Mouse (Mus musculus) hindlimb bud, embryonic 11.5 days (tissue): ENCODE measurements around the gene Ube2l6.

Experiments used
- DNase-seq: peaks from one replicate; pipeline ENCODE4 v3.0.0-alpha.2; 2012; ENCODE audit warnings: low read depth, low spot score; ENCODE audit errors: extremely low spot score

Ube2l6 gene

GRCm38 (mm10) chr2:84798493-84798921 lies at the start of gene Ube2l6:
Gene Ube2l6 (plus strand): TSS chr2:84798828.
- DNase-seq = peak; percentile 30

- DNase-seq = no peak
These were observed 48.5 kb upstream of the Ube2l6 start for GRCm38 (mm10) chr2:84750115-84750514.

GRCm38 (mm10) chr2:84756245-84756644 lies 42.4 kb upstream of the Ube2l6 start:
- DNase-seq = no peak

GRCm38 (mm10) chr2:84757026-84757682 lies 41.5 kb upstream of the Ube2l6 start:
- DNase-seq = no peak

- DNase-seq = no peak
These were observed 40.0 kb upstream of the Ube2l6 start for GRCm38 (mm10) chr2:84758542-84759127.

- DNase-seq = no peak
These were observed 37.9 kb upstream of the Ube2l6 start for GRCm38 (mm10) chr2:84760777-84761176.

- DNase-seq = no peak
These were observed 37.3 kb upstream of the Ube2l6 start for GRCm38 (mm10) chr2:84761309-84761708.

GRCm38 (mm10) chr2:84761840-84762239 lies 36.8 kb upstream of the Ube2l6 start:
- DNase-seq = no peak

- DNase-seq = no peak
These were observed 36.3 kb upstream of the Ube2l6 start for GRCm38 (mm10) chr2:84762295-84762694.

- DNase-seq = no peak
These were observed 35.8 kb upstream of the Ube2l6 start for GRCm38 (mm10) chr2:84762818-84763217.

- no peak for DNase-seq
These were observed 28.1 kb upstream of the Ube2l6 start for GRCm38 (mm10) chr2:84770501-84770900.

GRCm38 (mm10) chr2:84772454-84772853 lies 26.2 kb upstream of the Ube2l6 start:
- no peak for DNase-seq

GRCm38 (mm10) chr2:84773195-84773594 lies 25.4 kb upstream of the Ube2l6 start:
- DNase-seq = no peak

GRCm38 (mm10) chr2:84774751-84775150 lies 23.9 kb upstream of the Ube2l6 start:
- DNase-seq = no peak

GRCm38 (mm10) chr2:84775241-84775640 lies 23.4 kb upstream of the Ube2l6 start, which contains the start of gene Serping1:
Gene Serping1 (minus strand): TSS chr2:84775444.
- DNase-seq = no peak

GRCm38 (mm10) chr2:84775665-84776064 lies 23.0 kb upstream of the Ube2l6 start:
- no peak for DNase-seq

- DNase-seq = no peak
These were observed 20.9 kb upstream of the Ube2l6 start for GRCm38 (mm10) chr2:84777706-84778105.

GRCm38 (mm10) chr2:84779210-84779609 lies 19.4 kb upstream of the Ube2l6 start:
- no peak for DNase-seq

- no peak for DNase-seq
These were observed 15.3 kb upstream of the Ube2l6 start for GRCm38 (mm10) chr2:84783315-84783714.

- no peak for DNase-seq
These were observed 14.6 kb upstream of the Ube2l6 start for GRCm38 (mm10) chr2:84783840-84784566.

GRCm38 (mm10) chr2:84788316-84788715 lies 10.3 kb upstream of the Ube2l6 start:
- no peak for DNase-seq

- DNase-seq = no peak
These were observed 8.2 kb upstream of the Ube2l6 start for GRCm38 (mm10) chr2:84790418-84790817.
